Mouse (Mus musculus) kidney, embryonic 15.5 days (tissue): Measurements from ENCODE around the gene Il22ra2. TPM values are rescaled to one million over a fixed set of nuclear protein-coding genes. Genes with fewer than 3 reads are reported as not detected.

Source experiments
- ATAC-seq: fragments of 200-750 bp; cut with Nextera tagmentation; replicated peaks from 2 replicates; pipeline ENCODE4 v1.8.0; 2017; ENCODE audit warnings: moderate TSS enrichment; ENCODE audit not compliant: low FRiP score
- H3K27ac ChIP-seq: fragments of 300-500 bp; sonication (generic); 2 replicates; pipeline ENCODE4 v1.5.1; 2015; ENCODE audit warnings: mild to moderate bottlenecking, inconsistent platforms
- H3K27me3 ChIP-seq: fragments of 300-500 bp; sonication (generic); 2 replicates; pipeline ENCODE4 v1.6.1; 2015; ENCODE audit warnings: inconsistent platforms
- H3K36me3 ChIP-seq: fragments of 300-500 bp; sonication (generic); 2 replicates; pipeline ENCODE4 v1.6.1; 2015; ENCODE audit warnings: inconsistent platforms
- H3K4me1 ChIP-seq: fragments of 300-500 bp; sonication (generic); 2 replicates; pipeline ENCODE4 v1.6.1; 2015; ENCODE audit warnings: inconsistent platforms
- H3K4me2 ChIP-seq: fragments of 300-500 bp; sonication (generic); 2 replicates; pipeline ENCODE4 v1.6.1; 2015; ENCODE audit warnings: moderate library complexity, mild to moderate bottlenecking, inconsistent platforms
- H3K4me3 ChIP-seq: fragments of 300-500 bp; sonication (generic); replicated peaks from 2 replicates; pipeline ENCODE4 v1.5.1; 2015; ENCODE audit warnings: mild to moderate bottlenecking, inconsistent platforms
- H3K9ac ChIP-seq: fragments of 300-500 bp; sonication (generic); 2 replicates; pipeline ENCODE4 v1.6.1; 2015; ENCODE audit warnings: mild to moderate bottlenecking, inconsistent platforms
- H3K9me3 ChIP-seq: fragments of 300-500 bp; sonication (generic); replicated peaks from 2 replicates; pipeline ENCODE4 v1.6.1; 2016; ENCODE audit warnings: inconsistent platforms
- WGBS: fragments of 180-500 bp; shearing (Covaris S2); methylation state at CpG from one replicate; pipeline ENCODE4 v1.1.7; 2015; ENCODE audit warnings: mixed read lengths; 5-methylcytosine and 5-hydroxymethylcytosine counted together
- polyA plus RNA-seq: library from polyadenylated mRNA; unstranded; fragments of >200 nt; fragmentation: Nextera tagmentation; extraction: Ambion mirVana; gene quantifications from 2 replicates; pipeline ENCODE4 v1.2.1, GENCODE M21; 2015

Il22ra2 gene
- polyA plus RNA-seq, 1 experiment from 2014 or later: not detected

- Histone ChIP-seq H3K27ac (no peak overlapping the region), H3K4me2 (no peak overlapping the region), H3K36me3 (no peaks in the 10 kb centered on the region), H3K27me3 (no peaks in the 10 kb centered on the region), H3K4me3 (no peak overlapping the region), H3K9ac (no peak overlapping the region), H3K9me3 (0 out of 2 replicates have a peak, but pooled peaks cover 4% of the 10 kb centered on the region), H3K4me1 (no peaks in the 10 kb centered on the region)
- WGBS: 78% methylated on average over 5 of the region's 5 CpGs
- no peak for ATAC-seq
Observed at GRCm38 (mm10) chr10:19668973-19669372, 47.2 kb downstream of the Il22ra2 start.

- H3K27ac ChIP-seq: no peak overlapping the region
- no peak overlapping the region for H3K4me2 ChIP-seq
- no peaks in the 10 kb centered on the region for H3K27me3 ChIP-seq
- no peak overlapping the region for H3K4me3 ChIP-seq
- H3K4me1 ChIP-seq: no peaks in the 10 kb centered on the region
- no peaks in the 10 kb centered on the region for H3K9me3 ChIP-seq
- no peaks in the 10 kb centered on the region for H3K36me3 ChIP-seq
- no peak for ATAC-seq
- H3K9ac ChIP-seq: no peak overlapping the region
Observed at GRCm38 (mm10) chr10:19672015-19672414, 50.2 kb downstream of the Il22ra2 start.

GRCm38 (mm10) chr10:19673146-19673545 is 51.3 kb downstream of the Il22ra2 start:
- no peaks in the 10 kb centered on the region for H3K27me3 ChIP-seq
- H3K9me3 ChIP-seq: no peaks in the 10 kb centered on the region
- H3K36me3 ChIP-seq: no peaks in the 10 kb centered on the region

More at GRCm38 (mm10) chr10:19673146-19673545, 51.3 kb downstream of the Il22ra2 start:
- Histone ChIP-seq H3K4me2 (no peak overlapping the region), H3K4me3 (no peak overlapping the region), H3K4me1 (no peaks in the 10 kb centered on the region), H3K9ac (no peak overlapping the region), H3K27ac (no peak overlapping the region)
- 83% methylated on average over 1 of the region's 1 CpGs for WGBS
- no peak for ATAC-seq

Other genes with a start within 250 kb of the Il22ra2 start
- 54.0 and 58.1 TPM in 2 replicates for gene Ifngr1, start 30.0 kb upstream of the Il22ra2 start, polyA plus RNA-seq
- 0.14 TPM in 1 of 2 replicates, not detected in the other for gene Il20ra, start 90.6 kb downstream of the Il22ra2 start, polyA plus RNA-seq
- gene Slc35d3, start 229.5 kb downstream of the Il22ra2 start, polyA plus RNA-seq: 0.22 and 1.1 TPM in 2 replicates